Mouse (Mus musculus): ENCODE measurements around the gene Ndrg3. TPM values are rescaled to one million over a fixed set of nuclear protein-coding genes. Genes with fewer than 3 reads are reported as not detected.
"Not testable (repeated sequence)": the region's sequence is repeated elsewhere in the genome, so short reads cannot be mapped to it uniquely, and the experiment has no call there.

Gene Ndrg3
- polyA plus RNA-seq, 1 experiment from 2014 or later, result 54.0 TPM

DNA sequence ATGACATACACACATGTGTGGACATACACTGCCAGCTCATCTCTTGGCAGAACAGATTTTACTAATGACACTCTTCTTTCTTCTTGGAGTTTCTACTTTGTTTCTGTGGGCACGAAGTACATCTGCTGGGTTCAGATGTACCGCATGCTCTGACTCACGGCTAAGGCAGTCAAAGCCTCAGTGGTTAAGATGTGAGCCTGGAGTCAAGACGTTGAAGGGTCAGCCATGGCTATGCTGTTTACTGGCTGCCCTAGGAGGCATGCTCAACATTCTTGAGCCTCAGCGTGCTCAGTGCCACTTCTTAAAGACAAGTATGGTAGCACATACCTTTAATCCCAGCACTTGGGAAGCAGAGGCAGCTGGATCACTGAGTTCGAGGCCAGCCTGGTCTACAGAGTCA is 61.3 kb downstream of the Ndrg3 start:
- Histone ChIP-seq H3K9me3 (no peaks in the 10 kb centered on the region), H3K27ac (no peak overlapping the region), H3K4me2 (no peak overlapping the region), H3K4me1 (no peaks in the 10 kb centered on the region), H3K36me3 (peaks cover 25% of the 10 kb centered on the region; the same call in 1 of the 2 replicates), H3K27me3 (no peaks in the 10 kb centered on the region), H3K9ac (no peak overlapping the region), H3K4me3 (no peak overlapping the region)
- WGBS, result 87% methylated on average over 6 of the region's 6 CpGs
- no peak for ATAC-seq (ENCODE audit: insufficient number of reproducible peaks, low FRiP score, low TSS enrichment, low read depth)

DNA sequence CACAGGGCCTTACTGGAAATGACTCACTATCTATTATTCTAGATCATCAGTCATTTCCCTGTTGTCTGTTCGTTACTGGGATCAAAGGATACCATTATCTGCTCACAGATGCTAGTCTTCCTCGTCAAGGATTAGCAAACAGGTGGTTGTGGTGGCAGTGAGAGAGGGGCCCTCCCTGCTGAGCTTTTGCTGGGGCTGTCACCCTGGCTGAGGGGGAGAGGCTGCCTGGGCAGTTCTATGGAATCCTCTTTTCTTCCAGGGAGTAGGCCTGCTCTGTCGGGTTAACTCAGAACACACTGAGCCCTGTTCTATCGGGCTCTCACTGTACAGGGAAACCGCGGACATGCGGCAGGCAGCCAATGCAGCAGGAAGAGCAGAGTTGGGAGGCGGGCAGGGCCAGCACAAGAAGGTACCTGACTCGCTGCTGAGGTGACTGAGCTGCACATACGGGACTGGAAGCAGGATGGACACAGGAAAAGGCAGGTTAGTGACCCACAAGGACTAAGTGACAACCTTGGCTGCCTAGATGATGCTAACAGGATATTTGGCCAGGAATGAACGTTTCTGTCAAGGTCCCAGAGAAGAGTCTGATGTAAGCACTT is 62.2 kb downstream of the Ndrg3 start:
- Histone ChIP-seq H3K4me2 (no peak overlapping the region), H3K9ac (no peak overlapping the region), H3K4me3 (no peak overlapping the region), H3K36me3 (peaks cover 25% of the 10 kb centered on the region; the same call in 1 of the 2 replicates), H3K27me3 (no peaks in the 10 kb centered on the region), H3K9me3 (no peaks in the 10 kb centered on the region), H3K27ac (no peak overlapping the region), H3K4me1 (peaks cover 2% of the 10 kb centered on the region; the same call in 1 of the 2 replicates)
- ATAC-seq (ENCODE audit: insufficient number of reproducible peaks, low FRiP score, low TSS enrichment, low read depth), result no peak
- WGBS, result 69% methylated on average over 11 of the region's 11 CpGs

DNA sequence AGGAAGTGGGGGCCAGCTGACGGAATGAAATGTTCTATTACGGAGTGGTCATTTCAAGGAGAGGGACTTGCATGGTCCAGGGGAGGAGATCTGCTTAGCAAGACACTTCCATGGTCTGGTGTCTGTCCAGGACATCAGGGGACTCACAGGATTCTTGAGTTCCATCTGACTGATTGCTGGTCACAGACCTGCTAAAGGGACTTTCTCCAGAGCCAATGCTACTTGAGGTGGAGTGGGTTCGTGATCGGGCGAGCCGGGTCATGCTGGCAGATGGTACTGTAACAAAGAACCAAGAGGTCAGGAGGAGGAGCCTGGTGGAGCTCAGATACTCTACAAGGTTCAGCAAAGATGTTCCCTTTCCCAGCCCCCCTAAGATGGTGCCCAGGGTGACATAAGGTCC is 63.2 kb downstream of the Ndrg3 start:
- WGBS, result 96% methylated on average over 6 of the region's 6 CpGs
- Histone ChIP-seq H3K4me2 (no peak overlapping the region), H3K4me3 (no peak overlapping the region), H3K27me3 (no peaks in the 10 kb centered on the region), H3K4me1 (peaks cover 5% of the 10 kb centered on the region; the same call in 1 of the 2 replicates), H3K9me3 (no peaks in the 10 kb centered on the region), H3K9ac (no peak overlapping the region), H3K27ac (no peak overlapping the region), H3K36me3 (peaks cover 25% of the 10 kb centered on the region; the same call in 1 of the 2 replicates)
- ATAC-seq (ENCODE audit: insufficient number of reproducible peaks, low FRiP score, low TSS enrichment, low read depth), result no peak

DNA sequence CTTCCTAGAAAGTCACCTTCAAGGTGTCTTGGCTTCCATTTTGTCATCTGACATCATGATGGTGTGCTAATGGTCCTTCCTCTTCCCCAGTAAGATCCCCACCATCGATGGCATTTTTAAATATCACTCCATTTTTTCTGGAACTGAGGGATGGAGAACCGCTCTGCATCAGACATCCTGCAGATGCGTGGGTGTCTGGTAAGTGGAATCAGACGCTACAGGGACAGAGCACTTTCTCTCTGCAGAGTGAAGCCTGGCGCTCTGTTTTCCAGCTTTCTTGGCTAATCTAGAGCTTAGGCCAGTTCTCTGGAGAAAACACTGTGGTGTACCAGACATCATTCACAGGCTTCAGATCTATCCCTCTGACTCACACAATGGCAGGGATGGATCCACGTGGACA is 64.2 kb downstream of the Ndrg3 start:
- no peak overlapping the region for H3K27ac ChIP-seq
- 79% methylated on average over 6 of the region's 6 CpGs for WGBS
- H3K27me3 ChIP-seq, result no peaks in the 10 kb centered on the region
- H3K9ac ChIP-seq, result no peak overlapping the region
- H3K36me3 ChIP-seq, result peaks cover 25% of the 10 kb centered on the region; the same call in 1 of the 2 replicates
- H3K4me3 ChIP-seq, result no peak overlapping the region
- H3K4me1 ChIP-seq, result peaks cover 5% of the 10 kb centered on the region; the same call in 1 of the 2 replicates
- no peaks in the 10 kb centered on the region for H3K9me3 ChIP-seq
- H3K4me2 ChIP-seq, result no peak overlapping the region
- ATAC-seq (ENCODE audit: insufficient number of reproducible peaks, low FRiP score, low TSS enrichment, low read depth), result no peak

DNA sequence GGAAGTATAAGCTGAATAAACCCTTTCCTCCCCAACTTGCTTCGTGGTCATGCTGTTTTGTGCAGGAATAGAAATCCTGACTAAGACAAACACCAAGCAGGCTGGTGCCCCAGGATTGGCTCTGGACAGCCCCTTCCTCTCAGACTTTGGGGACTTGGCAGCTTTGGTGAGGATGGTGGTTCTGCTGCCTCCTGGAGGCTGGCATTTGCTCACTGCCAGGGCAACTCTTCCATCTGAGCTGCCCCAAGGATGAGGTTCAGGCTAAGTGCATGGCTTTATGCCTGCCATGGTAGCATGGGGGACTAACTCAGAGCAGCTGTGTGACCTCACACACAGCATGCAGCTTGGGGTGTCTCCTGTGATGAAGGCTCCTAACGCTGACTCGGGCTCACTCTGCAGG is 66.2 kb downstream of the Ndrg3 start:
- H3K27me3 ChIP-seq; H3K4me3 ChIP-seq; H3K4me2 ChIP-seq; H3K9ac ChIP-seq; H3K4me1 ChIP-seq; H3K27ac ChIP-seq; ATAC-seq (ENCODE audit: insufficient number of reproducible peaks, low FRiP score, low TSS enrichment, low read depth); H3K9me3 ChIP-seq: not testable (repeated sequence)
- WGBS, result 70% methylated on average over 3 of the region's 3 CpGs
- peaks cover 12% of the 10 kb centered on the region; the same call in 1 of the 2 replicates for H3K36me3 ChIP-seq

DNA sequence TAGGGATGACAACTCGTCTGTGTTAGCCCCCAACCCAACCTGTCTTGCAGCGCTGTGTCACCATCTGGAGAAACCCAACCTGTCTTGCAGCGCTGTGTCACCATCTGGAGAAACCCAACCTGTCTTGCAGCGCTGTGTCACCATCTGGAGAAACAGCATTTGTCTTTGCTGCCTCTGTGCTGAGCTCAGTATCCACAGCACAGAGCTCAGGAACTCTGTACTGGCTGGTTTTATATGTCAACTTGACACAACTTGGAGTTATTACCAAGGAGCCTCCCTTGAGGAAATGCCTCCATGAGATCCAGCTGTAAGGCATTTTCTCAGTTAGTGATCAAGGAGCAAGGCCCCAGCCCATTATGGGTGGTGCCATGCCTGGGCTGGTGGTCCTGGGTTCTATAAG is 66.8 kb downstream of the Ndrg3 start:
- not testable (repeated sequence) for H3K9ac ChIP-seq; H3K27me3 ChIP-seq; H3K4me1 ChIP-seq; ATAC-seq (ENCODE audit: insufficient number of reproducible peaks, low FRiP score, low TSS enrichment, low read depth); H3K4me3 ChIP-seq; H3K4me2 ChIP-seq; H3K9me3 ChIP-seq
- H3K36me3 ChIP-seq, result 0 out of 2 replicates have a peak, but pooled peaks cover 11% of the 10 kb centered on the region
- 0 out of 2 replicates have a peak overlapping the region, but pooled peaks have one; percentile 61 for H3K27ac ChIP-seq
- 86% methylated on average over 4 of the region's 4 CpGs for WGBS

DNA sequence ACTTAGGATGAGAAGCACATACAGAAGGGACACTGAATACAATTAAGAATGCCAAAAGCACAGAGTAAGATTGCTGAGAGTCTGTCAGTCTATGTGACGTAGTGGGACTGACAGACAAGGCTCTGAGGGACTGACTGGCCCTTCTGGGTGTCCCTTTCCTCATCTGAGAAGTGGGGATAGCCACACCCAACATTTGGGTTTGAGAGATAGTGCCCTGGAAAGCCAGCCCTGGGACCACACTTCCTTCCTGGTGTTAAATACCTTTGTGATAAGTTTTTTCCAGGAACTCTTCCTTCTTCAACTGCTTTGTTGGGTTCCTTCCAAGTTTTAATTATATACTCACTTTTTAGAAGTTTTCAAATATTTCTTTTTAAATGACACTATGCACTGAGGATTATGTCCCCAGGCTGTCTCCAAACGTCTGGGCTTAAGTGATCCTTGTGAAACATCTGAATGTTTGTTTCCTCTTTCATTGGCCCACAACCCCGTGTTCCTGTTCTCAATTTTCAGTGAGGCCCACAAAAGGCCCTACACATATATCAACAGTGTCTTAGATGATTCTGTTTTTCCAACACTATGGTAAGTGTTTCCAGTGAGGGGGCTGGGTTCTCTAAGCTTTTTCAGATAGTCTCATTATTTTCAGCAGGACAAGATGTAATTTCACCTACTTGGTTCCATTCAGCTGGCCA is 67.5 kb downstream of the Ndrg3 start:
- Histone ChIP-seq H3K4me2 (no peak overlapping the region), H3K36me3 (0 out of 2 replicates have a peak, but pooled peaks cover 11% of the 10 kb centered on the region), H3K4me3 (no peak overlapping the region), H3K4me1 (peaks cover 5% of the 10 kb centered on the region; the same call in 1 of the 2 replicates), H3K27me3 (no peaks in the 10 kb centered on the region), H3K27ac (peak overlapping the region; percentile 61; the same call in 1 of the 2 replicates), H3K9ac (no peak overlapping the region), H3K9me3 (no peaks in the 10 kb centered on the region)
- WGBS, result 30% methylated on average over 3 of the region's 3 CpGs
- no peak for ATAC-seq (ENCODE audit: insufficient number of reproducible peaks, low FRiP score, low TSS enrichment, low read depth)

DNA sequence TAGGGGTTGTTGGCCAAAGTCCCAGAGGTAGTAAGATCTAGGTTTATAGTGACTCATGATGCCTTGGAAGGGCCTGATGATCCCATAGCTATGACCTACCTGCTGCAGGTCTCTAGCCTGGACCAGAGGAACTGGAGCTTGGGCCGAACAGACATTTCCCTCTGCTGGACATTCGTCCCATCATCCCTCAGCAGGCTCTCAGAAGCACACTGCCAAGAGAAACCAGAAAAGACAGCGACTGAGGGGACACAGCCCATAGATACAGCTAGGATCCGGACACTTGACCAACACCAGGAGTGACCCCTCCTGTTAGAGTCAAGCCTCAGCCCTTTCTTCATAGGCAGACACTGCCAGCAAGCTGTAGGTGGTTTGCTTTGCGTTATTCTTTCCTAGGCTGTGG is 68.8 kb downstream of the Ndrg3 start:
- H3K4me3 ChIP-seq, result no peak overlapping the region
- H3K36me3 ChIP-seq, result 0 out of 2 replicates have a peak, but pooled peaks cover 9% of the 10 kb centered on the region
- H3K9ac ChIP-seq, result no peak overlapping the region
- no peaks in the 10 kb centered on the region for H3K9me3 ChIP-seq
- no peak overlapping the region for H3K4me2 ChIP-seq
- ATAC-seq (ENCODE audit: insufficient number of reproducible peaks, low FRiP score, low TSS enrichment, low read depth), result no peak
- peaks cover 5% of the 10 kb centered on the region; the same call in 1 of the 2 replicates for H3K4me1 ChIP-seq
- H3K27ac ChIP-seq, result no peak overlapping the region
- H3K27me3 ChIP-seq, result no peaks in the 10 kb centered on the region
- WGBS, result 83% methylated on average over 5 of the region's 5 CpGs

DNA sequence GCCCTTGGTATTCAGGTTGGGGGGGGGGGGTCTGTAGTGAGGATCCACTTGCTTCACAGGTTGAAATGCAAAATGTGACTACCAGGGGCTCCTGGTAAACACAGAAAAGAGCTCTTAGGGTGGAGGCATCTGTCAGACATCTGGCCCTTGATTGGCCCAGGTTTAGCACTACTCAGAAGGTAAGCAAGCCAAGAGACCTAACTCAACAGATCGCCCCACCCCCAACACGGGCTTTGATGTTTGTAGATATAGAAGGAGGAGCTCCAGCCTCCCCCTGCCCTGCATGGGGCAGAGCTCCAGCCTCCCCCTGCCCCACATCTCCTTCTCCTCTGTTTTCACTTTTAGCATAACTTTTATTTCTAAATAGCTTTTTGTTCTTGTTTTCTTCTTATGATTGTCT is 72.1 kb downstream of the Ndrg3 start:
- WGBS, result 63% methylated on average over 2 of the region's 2 CpGs
- Histone ChIP-seq H3K27me3 (no peaks in the 10 kb centered on the region), H3K9ac (no peak overlapping the region), H3K9me3 (no peaks in the 10 kb centered on the region), H3K4me3 (no peak overlapping the region), H3K36me3 (no peaks in the 10 kb centered on the region), H3K4me1 (peaks cover 5% of the 10 kb centered on the region; the same call in 1 of the 2 replicates), H3K27ac (no peak overlapping the region), H3K4me2 (no peak overlapping the region)
- ATAC-seq (ENCODE audit: insufficient number of reproducible peaks, low FRiP score, low TSS enrichment, low read depth), result no peak

DNA sequence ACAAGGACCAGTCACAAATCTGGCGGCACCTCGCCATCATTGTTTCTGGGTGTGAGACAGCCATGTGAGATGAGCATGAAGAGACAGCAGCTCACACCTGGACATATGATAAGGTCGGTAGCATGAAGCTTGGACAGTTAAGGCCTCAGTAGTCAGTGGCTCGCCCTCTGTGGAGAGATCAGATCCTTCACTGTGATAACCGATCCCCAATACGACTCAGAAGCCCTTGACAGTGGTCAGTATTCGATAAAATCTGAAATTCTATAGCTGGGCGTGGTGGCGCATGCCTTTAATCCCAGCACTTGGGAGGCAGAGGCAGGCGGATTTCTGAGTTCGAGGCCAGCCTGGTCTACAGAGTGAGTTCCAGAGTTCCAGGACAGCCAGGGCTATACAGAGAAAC is 72.7 kb downstream of the Ndrg3 start:
- not testable (repeated sequence) for H3K9me3 ChIP-seq; H3K4me1 ChIP-seq; H3K9ac ChIP-seq; H3K27ac ChIP-seq; H3K27me3 ChIP-seq; H3K36me3 ChIP-seq; ATAC-seq (ENCODE audit: insufficient number of reproducible peaks, low FRiP score, low TSS enrichment, low read depth); H3K4me3 ChIP-seq; H3K4me2 ChIP-seq
- 89% methylated on average over 11 of the region's 11 CpGs for WGBS

DNA sequence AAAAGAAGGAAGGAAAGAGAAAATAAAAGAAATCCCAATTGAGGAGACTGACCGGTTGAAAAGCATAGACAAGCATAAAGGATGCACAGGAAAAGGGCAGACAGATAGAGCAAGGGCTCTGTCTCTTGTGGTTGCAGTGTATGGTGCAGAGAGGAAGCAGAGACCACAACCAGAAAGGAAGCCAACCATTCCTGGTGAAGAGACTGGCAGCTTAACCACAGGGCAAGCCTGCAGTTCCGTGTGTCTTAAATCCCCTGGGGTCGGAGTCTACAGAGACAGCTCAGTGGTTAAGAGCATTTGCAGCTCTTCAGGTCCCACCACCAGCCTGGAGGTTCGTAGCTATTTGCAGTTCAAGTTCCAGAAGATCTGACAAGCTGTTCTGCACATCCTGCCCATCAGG is 73.3 kb downstream of the Ndrg3 start:
- Histone ChIP-seq H3K27ac (no peak overlapping the region), H3K9ac (no peak overlapping the region), H3K4me1 (no peaks in the 10 kb centered on the region), H3K9me3 (no peaks in the 10 kb centered on the region), H3K27me3 (no peaks in the 10 kb centered on the region), H3K4me3 (no peak overlapping the region), H3K36me3 (no peaks in the 10 kb centered on the region), H3K4me2 (no peak overlapping the region)
- 65% methylated on average over 4 of the region's 4 CpGs for WGBS
- ATAC-seq (ENCODE audit: insufficient number of reproducible peaks, low FRiP score, low TSS enrichment, low read depth), result no peak

DNA sequence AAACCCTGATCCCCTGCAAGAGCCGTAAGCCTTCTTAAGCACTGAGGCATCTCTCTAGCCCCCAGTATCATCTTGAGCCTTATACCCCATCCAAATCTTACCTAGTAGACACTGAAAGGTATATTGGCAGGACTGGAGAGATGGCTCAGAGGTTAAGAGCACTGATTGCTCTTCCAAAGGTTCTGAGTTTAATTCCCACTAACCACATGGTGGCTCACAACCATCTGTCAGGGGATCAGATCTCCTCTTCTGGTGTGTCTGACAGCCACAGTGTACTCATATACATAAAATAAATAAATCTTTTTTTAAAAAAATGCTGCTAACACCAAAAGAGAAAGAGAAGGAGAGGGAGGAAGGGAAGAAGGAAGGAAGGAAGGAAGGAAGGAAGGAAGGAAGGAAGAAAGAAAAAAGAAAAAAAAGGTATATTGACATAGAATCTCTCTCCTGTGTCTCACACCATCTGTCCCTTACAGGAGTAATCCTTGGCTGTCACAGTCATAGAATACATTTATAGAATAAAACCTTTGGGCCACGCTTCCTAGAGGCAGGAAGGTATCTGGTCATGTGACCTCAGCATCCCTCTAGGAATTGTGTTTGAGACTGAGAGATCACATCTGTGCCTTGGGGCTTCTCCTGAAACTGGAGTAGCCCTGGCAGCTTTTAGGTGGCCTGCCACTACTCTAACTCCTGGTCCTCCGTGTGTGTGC is 75.3 kb downstream of the Ndrg3 start:
- no peaks in the 10 kb centered on the region for H3K27me3 ChIP-seq
- H3K4me1 ChIP-seq, result no peaks in the 10 kb centered on the region
- no peak overlapping the region for H3K4me2 ChIP-seq
- ATAC-seq (ENCODE audit: insufficient number of reproducible peaks, low FRiP score, low TSS enrichment, low read depth), result no peak
- no peak overlapping the region for H3K9ac ChIP-seq
- 76% methylated on average over 3 of the region's 3 CpGs for WGBS
- no peak overlapping the region for H3K4me3 ChIP-seq
- H3K9me3 ChIP-seq, result no peaks in the 10 kb centered on the region
- H3K36me3 ChIP-seq, result no peaks in the 10 kb centered on the region
- no peak overlapping the region for H3K27ac ChIP-seq
